Mouse (Mus musculus) gastrocnemius, postnatal 4 days (tissue): ENCODE results near the gene Snca. TPM values are rescaled to one million over a fixed set of nuclear protein-coding genes. Genes with fewer than 3 reads are reported as not detected.
"Not testable (repeated sequence)": the region's sequence is repeated elsewhere in the genome, so short reads cannot be mapped to it uniquely, and the experiment has no call there.

Experiments used
- DNase-seq, 2 experiments: peaks; one replicate each; pipeline ENCODE4 v3.0.0; 2021 to 2022; ENCODE audit warnings: low spot score in 2 of 2, mixed read lengths in 2 of 2
- total RNA-seq, 2 experiments: library from RNA; stranded (reverse); gene quantifications; 2 replicates each; pipeline ENCODE4 v1.2.3; 2021

The Snca gene
- total RNA-seq, 2 experiments from 2014 or later: 1.5 to 3.6 TPM

- DNase-seq: no peak
Measured at GRCm38 (mm10) chr6:60724110-60724829, 105.4 kb downstream of the Snca start.

- DNase-seq: no peak
Measured at GRCm38 (mm10) chr6:60717566-60717965, 112.1 kb downstream of the Snca start.

- DNase-seq: no peak
Measured at GRCm38 (mm10) chr6:60709997-60710471, 119.6 kb downstream of the Snca start.

GRCm38 (mm10) chr6:60698072-60698471 lies 131.6 kb downstream of the Snca start:
- no peak for DNase-seq

GRCm38 (mm10) chr6:60687048-60687447 lies 142.6 kb downstream of the Snca start:
- DNase-seq: not testable (repeated sequence)

- no peak for DNase-seq
Measured at GRCm38 (mm10) chr6:60682233-60682632, 147.4 kb downstream of the Snca start.

Other genes with a start within 250 kb of the Snca start
- 1 to 10 TPM; 1.5 to 1.8 TPM for gene Mmrn1, start 95.1 kb upstream of the Snca start, total RNA-seq